Mouse (Mus musculus): ENCODE results near the gene Racgap1.
A peak's percentile ranks its signal among the peaks of the same experiment; 100 is the strongest.

Gene Racgap1

DNA sequence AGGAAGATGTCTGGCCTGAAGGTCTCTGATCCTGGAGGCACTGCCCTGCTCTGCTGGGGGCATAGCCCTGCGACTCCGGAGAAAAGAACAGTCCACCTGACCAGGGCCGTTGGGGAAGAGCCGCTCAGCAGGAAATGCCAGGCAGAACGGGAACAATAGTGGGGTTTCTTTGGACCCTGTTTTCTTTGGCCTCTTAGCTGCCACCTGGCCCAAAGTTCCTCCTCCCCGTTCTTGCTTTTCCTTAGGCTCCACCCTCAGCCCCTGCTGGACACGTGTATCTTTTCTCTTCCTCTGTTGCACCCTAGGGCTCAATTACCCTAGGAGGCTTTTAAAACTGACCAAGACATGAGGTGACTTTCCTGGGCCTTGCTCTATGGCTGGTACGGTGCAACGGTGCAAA, 62.2 kb downstream of the Racgap1 start:
- DNase-seq: no peak

DNA sequence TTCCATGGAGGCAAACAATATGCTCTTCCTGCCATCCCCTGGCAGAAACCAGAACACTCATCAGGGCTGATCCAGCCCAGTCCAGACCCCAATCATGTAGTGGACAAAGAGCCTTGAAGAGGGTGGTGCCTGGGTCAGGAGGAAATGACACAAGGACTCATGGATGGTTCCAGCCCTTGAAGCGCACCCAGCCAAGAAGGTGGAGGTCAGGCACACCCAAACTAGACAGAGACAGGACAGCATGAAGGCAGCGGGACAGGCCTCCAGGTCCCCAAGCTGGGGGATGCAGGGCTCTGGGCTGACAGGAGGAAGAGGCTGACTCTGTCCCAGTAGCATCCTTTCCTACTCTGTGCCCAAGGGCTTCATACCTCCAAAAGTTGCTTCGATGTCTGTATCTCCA, 64.9 kb downstream of the Racgap1 start:
- DNase-seq: no peak

DNA sequence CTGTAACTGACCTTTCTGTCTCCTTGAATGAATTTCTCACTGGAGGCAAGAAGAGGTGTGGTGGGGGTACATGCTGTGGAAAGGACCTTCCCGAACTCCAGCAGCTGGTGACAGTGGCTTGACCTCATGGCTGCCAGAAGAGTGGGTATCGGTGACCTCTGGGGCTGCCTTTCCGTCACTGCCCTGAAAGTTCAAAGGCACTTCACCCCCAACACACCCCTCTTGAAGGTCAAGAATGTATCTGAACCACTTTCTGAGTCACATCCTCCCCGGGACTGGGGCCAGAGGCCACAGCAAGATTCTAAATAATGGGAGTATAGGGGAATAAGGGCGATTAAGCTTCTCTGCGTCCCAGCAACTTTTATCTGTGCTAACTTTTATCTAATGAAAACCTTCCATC, 65.7 kb downstream of the Racgap1 start:
- no peak for DNase-seq

DNA sequence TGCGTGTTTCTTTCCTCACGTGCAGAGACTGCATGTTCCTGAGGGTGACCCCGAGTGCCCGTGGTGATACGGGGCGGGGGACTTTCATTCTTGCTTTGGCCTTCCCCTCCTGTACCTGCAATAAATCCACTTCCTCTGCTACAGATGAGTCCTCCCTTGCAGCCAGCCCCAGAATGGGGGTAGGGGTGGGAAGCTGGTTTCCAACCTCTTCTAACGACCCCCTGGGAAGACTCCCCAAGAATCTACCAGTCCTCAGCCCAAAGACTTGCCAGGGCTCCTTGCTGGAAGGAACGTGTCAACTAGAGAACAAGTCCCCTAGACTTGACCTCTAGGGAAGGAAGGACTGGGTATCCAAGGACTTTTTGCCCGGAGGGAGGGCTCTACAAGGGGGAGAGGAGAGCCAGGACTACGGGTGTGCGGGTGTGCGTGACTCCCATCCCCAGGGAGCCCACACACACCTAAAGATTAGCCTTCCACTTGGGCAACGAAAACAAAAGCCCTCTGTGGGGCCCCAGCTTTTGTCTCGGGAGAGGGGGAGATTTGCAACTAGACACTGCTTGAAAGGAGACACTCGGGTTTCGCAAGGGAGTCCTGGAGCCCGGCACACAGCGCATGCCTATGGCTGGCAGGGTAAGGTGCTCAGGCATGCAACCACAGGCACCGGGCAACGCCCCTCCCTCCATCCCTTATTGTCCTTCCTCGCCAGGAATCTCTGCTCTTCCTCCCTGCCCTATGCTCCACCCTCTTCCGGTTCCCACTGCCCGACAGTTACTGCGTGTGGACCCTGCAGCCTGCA, 66.9 kb downstream of the Racgap1 start:
- DNase-seq: peak; percentile 55 to 71

DNA sequence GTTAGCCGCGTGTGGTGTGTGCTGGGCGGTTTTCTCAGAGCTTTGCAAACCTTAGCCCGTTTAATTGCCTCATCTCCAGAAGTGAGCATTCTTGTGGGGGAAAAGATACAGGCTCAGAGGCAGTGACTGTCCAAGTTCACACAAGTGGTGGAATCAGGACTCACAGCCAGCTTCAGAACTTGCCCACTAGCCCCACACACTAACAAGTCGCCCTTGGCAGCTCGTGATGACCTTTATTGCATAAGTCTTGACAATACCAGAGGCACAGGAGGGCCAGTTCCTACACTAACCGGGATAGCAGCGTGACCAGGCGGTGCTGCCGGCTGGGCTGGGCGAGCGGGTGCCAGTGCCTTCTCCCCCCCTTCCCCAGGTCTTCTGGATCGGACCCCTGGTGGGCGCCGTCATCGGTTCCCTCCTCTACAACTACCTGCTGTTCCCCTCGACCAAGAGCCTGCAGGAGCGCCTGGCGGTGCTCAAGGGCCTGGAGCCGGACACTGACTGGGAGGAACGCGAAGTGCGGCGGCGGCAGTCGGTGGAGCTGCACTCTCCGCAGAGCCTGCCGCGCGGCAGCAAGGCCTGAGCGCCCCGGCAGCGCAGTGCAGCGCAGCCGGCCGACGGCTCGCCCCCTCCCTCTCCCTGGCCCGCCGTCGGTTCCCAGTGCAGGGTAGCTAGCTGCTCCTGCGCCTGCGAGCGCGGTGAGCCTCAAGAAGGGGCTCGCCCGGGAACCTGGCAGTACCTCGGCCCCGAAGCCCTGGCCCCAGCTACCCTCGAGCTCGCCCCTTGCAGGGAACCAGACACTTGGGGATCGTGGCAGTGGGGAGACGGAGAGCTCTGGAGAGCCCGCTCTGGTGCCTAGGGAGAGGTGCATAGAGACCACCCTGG, 67.8 kb downstream of the Racgap1 start:
- DNase-seq: peak; percentile 54 to 61

DNA sequence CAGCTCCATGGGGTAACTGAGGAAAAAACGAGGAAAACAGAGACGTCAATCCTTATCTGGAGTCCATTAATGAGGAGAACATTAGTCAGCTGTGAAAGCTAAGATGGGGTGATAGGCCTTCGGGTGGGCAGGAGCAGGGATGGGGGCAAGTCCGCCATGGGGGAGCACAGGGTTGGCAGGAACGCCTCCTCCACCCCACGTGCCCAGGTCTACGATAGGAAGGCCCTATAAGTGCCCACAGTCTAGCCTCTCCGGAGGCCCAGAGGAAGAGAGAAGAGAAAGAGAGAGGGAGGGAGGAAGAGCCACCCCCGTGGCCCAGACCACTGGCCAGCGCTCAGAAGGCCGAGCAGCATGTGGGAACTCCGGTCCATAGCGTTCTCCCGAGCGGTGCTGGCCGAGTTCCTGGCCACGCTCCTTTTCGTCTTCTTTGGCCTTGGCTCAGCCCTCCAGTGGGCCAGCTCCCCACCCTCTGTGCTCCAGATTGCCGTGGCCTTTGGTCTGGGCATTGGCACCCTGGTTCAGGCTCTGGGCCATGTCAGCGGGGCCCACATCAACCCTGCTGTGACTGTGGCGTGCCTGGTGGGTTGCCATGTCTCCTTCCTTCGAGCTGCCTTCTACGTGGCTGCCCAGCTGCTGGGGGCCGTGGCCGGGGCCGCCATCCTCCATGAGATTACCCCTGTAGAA, 72.5 kb downstream of the Racgap1 start, which contains the start of gene Aqp2:
Aqp2 (plus strand) TSS at position 254 of the 684 bp plus-strand sequence.
- DNase-seq: no peak

Measured in lung, postnatal 4 days (tissue).